In the genomic region with DNA sequence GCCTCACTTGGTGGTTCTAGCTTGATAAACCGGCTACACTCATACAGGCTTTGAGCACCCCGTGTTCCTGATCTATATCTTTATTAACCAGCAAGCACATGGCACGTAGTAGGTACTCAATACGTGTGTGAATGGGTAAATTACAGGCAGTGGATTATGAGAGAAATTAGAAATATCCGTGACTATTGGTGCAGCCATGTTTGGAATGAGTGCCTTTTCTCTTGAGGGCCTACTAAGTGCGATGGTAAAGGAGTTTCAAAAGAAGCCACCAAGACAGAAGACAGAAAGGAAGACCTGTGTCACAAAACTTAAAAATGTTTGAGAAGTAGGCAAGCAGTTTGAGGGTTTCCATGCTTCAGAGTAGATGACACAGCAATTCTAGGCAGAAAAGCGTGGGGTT, we compare ENCODE assay signal across 25 mouse cellular contexts.
"Had no signal": no experiment of that assay in that cellular context is flagged by ENCODE, and none has a peak within 500 bp of the region (broad histone marks: within the 10 kb centered on the region; RNA-seq: fewer than 3 reads in every experiment).

No protein-coding gene starts in this region.

- H3K36me3 ChIP-seq: embryonic facial prominence, embryonic 10.5 days; embryonic facial prominence, embryonic 12.5 days; embryonic facial prominence, embryonic 13.5 days; embryonic facial prominence, embryonic 15.5 days; forebrain, embryonic 10.5 days; forebrain, embryonic 12.5 days; forebrain, embryonic 15.5 days had no signal

- H3K4me3 ChIP-seq: embryonic facial prominence, embryonic 10.5 days; embryonic facial prominence, embryonic 12.5 days; embryonic facial prominence, embryonic 13.5 days; embryonic facial prominence, embryonic 15.5 days; erythroblast, embryonic 14.5 days; forebrain, embryonic 10.5 days; forebrain, embryonic 12.5 days; forebrain, embryonic 13.5 days; forebrain, embryonic 15.5 days; gastrocnemius, adult 2 months; heart, adult 2 months had no signal

- H3K27ac ChIP-seq: embryonic facial prominence, embryonic 10.5 days; embryonic facial prominence, embryonic 12.5 days; embryonic facial prominence, embryonic 13.5 days; embryonic facial prominence, embryonic 15.5 days; forebrain, embryonic 10.5 days; forebrain, embryonic 12.5 days; forebrain, embryonic 13.5 days; forebrain, embryonic 15.5 days; gastrocnemius, adult 2 months; heart, adult 2 months had no signal

- H3K9ac ChIP-seq: embryonic facial prominence, embryonic 12.5 days; embryonic facial prominence, embryonic 13.5 days; embryonic facial prominence, embryonic 15.5 days; forebrain, embryonic 12.5 days; forebrain, embryonic 13.5 days; forebrain, embryonic 15.5 days; forebrain, postnatal 0 days had no signal

- H3K4me2 ChIP-seq: embryonic facial prominence, embryonic 12.5 days; embryonic facial prominence, embryonic 13.5 days; embryonic facial prominence, embryonic 15.5 days; forebrain, embryonic 12.5 days; forebrain, embryonic 13.5 days; forebrain, embryonic 15.5 days had no signal

- H3K9me3 ChIP-seq: embryonic facial prominence, embryonic 10.5 days; embryonic facial prominence, embryonic 12.5 days; embryonic facial prominence, embryonic 13.5 days; embryonic facial prominence, embryonic 15.5 days; forebrain, embryonic 10.5 days; forebrain, embryonic 12.5 days; forebrain, embryonic 13.5 days; forebrain, embryonic 15.5 days had no signal

- H3K27me3 ChIP-seq: embryonic facial prominence, embryonic 12.5 days; embryonic facial prominence, embryonic 13.5 days; embryonic facial prominence, embryonic 15.5 days; forebrain, embryonic 12.5 days; forebrain, embryonic 13.5 days; forebrain, embryonic 15.5 days had no signal

- ATAC-seq: forebrain, embryonic 13.5 days; forebrain, embryonic 14.5 days; forebrain, embryonic 15.5 days; forebrain, embryonic 16.5 days; forebrain, postnatal 0 days had no signal

- H3K4me1 ChIP-seq: embryonic facial prominence, embryonic 15.5 days had no signal

- DNase-seq: cerebellum, adult 9-10 months; cerebellum, adult 9-11 months; cerebellum, postnatal 10 days; cerebellum, postnatal 14 days; cerebellum, postnatal 36 days; forebrain, postnatal 0 days; gastrocnemius, adult 2 months; gastrocnemius, postnatal 10 days; gastrocnemius, postnatal 14 days; gastrocnemius, postnatal 25 days; gastrocnemius, postnatal 36 days; heart, adult 11 months; heart, adult 18-20 months; heart, adult 2 months had no signal
